Mouse (Mus musculus) G1E (cell line): ENCODE data around the gene Ube2v1. TPM values are rescaled to one million over a fixed set of nuclear protein-coding genes. Genes with fewer than 3 reads are reported as not detected.
A peak's percentile ranks its signal among the peaks of the same experiment; 100 is the strongest.

ENCODE experiments used
- ATAC-seq: 2 replicates; pipeline ENCODE4 v1.8.0; 2016; ENCODE audit warnings: mild to moderate bottlenecking; ENCODE audit not compliant: insufficient number of reproducible peaks, poor library complexity, low FRiP score, severe bottlenecking; ENCODE audit errors: extremely low read depth
- DNase-seq: peaks from one replicate; pipeline ENCODE4 v3.0.0; 2012; ENCODE audit warnings: low spot score
- H3K27me3 ChIP-seq: 2 replicates; pipeline ENCODE4 v1.6.1; 2012; ENCODE audit warnings: mild to moderate bottlenecking, low read length, inconsistent platforms; ENCODE audit not compliant: insufficient read depth
- H3K36me3 ChIP-seq: replicated peaks from 2 replicates; pipeline ENCODE3; 2012; ENCODE audit warnings: mild to moderate bottlenecking, inconsistent platforms
- H3K4me1 ChIP-seq: 2 replicates; pipeline ENCODE4 v1.6.1; 2012; ENCODE audit warnings: low read depth, low read length, inconsistent platforms, mixed read lengths; ENCODE audit not compliant: insufficient read depth
- H3K4me3 ChIP-seq: 2 replicates; pipeline ENCODE4 v1.5.1; 2012; ENCODE audit warnings: low read depth, mild to moderate bottlenecking, inconsistent platforms, low read length, moderate library complexity, mixed read lengths
- H3K9me3 ChIP-seq: replicated peaks from 2 replicates; pipeline ENCODE4 v1.6.1; 2012; ENCODE audit warnings: inconsistent platforms
- CTCF ChIP-seq: IDR thresholded peaks from 2 replicates; pipeline ENCODE4 v1.5.1; 2012; ENCODE audit warnings: low read depth, low read length, inconsistent platforms, mixed read lengths
- GATA1 ChIP-seq: IDR thresholded peaks from 2 replicates; pipeline ENCODE4 v1.6.1; 2012; ENCODE audit warnings: borderline replicate concordance, low read length, inconsistent platforms, mixed read lengths
- GATA2 ChIP-seq: IDR thresholded peaks from 2 replicates; pipeline ENCODE4 v1.6.1; 2012; ENCODE audit warnings: low read depth, low read length, inconsistent platforms, borderline replicate concordance
- POLR2AphosphoS5 ChIP-seq: IDR thresholded peaks from 2 replicates; pipeline ENCODE4 v1.6.1; 2012; ENCODE audit warnings: low read depth, low read length, inconsistent platforms; ENCODE audit not compliant: insufficient replicate concordance
- TAL1 ChIP-seq: conservative IDR thresholded peaks from 2 replicates; pipeline ENCODE4 v1.6.1; 2012; ENCODE audit warnings: low read depth, low read length, inconsistent platforms, mixed read lengths
- polyA plus RNA-seq: library from polyadenylated mRNA; stranded (reverse); fragments of >175 nt; gene quantifications from 2 replicates; pipeline ENCODE4 v1.2.3, GENCODE M21; 2012
- total RNA-seq, 2 experiments: library from RNA; stranded (forward) in 1 of 2; stranded (reverse) in 1 of 2; fragments of 200-1000 nt in 1 of 2; fragments of >200 nt in 1 of 2; fragmentation: Nextera tagmentation in 1 of 2; gene quantifications; 2 replicates each; pipeline ENCODE4 v1.2.3; 2014 to 2017

Gene Ube2v1
- total and polyA plus RNA-seq, 3 experiments: 83.9 to 203 (median 149) TPM

- no peak for DNase-seq
- Histone ChIP-seq H3K27me3 (no peaks in the 10 kb centered on the region), H3K9me3 (no peaks in the 10 kb centered on the region), H3K4me1 (peaks cover 65% of the 10 kb centered on the region), H3K4me3 (peak overlapping the region; percentile 88), H3K36me3 (peaks cover 30% of the 10 kb centered on the region)
- no peak for ATAC-seq
- no peak for TF ChIP-seq CTCF
Observed at GRCm38 (mm10) chr2:167632731-167633536, 1.0 kb upstream of the Ube2v1 start.

GRCm38 (mm10) chr2:167631181-167631590 lies 709 bp downstream of the Ube2v1 start:
- Histone ChIP-seq H3K36me3 (peaks cover 43% of the 10 kb centered on the region), H3K4me1 (peaks cover 78% of the 10 kb centered on the region), H3K4me3 (peak overlapping the region; percentile 88), H3K27me3 (no peaks in the 10 kb centered on the region), H3K9me3 (no peaks in the 10 kb centered on the region)
- TF ChIP-seq TAL1: no peak
- ATAC-seq (no peak), DNase-seq (no peak)

DNA sequence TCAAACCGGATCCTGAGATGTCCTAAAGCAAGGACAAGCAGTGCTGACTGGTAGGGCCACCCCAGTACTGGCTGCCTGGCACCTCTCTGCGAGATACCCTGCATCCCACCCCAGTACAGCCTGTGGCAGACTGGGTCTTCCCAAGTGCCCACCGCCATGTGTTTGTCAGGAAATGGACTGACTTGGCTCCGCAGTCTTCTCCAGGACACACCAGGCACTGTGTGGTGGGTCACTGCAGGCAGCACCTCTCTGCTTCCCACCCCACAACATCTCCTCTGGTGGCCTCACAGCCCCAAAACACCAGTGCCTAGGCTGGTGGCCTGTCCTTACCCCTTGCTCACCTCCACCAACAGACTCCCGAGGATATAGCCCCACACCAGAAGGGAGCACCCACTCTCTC lies 1.5 kb downstream of the Ube2v1 start:
- DNase-seq (no peak), ATAC-seq (no peak)
- H3K36me3 ChIP-seq: peaks cover 50% of the 10 kb centered on the region
- TF ChIP-seq GATA1: no peak
- no peak for TF ChIP-seq GATA2
- TF ChIP-seq CTCF: no peak
- no peak for TF ChIP-seq TAL1
- TF ChIP-seq POLR2AphosphoS5: no peak
- peak overlapping the region; percentile 88 for H3K4me3 ChIP-seq
- H3K9me3 ChIP-seq: no peaks in the 10 kb centered on the region
- H3K27me3 ChIP-seq: no peaks in the 10 kb centered on the region
- H3K4me1 ChIP-seq: peaks cover 81% of the 10 kb centered on the region

- H3K4me3 ChIP-seq: peak overlapping the region; percentile 88; the same call in 1 of the 2 replicates
- H3K27me3 ChIP-seq: no peaks in the 10 kb centered on the region
- no peaks in the 10 kb centered on the region for H3K9me3 ChIP-seq
- ATAC-seq (no peak), DNase-seq (no peak)
- TF ChIP-seq GATA1 (no peak), CTCF (no peak), TAL1 (no peak), GATA2 (no peak), POLR2AphosphoS5 (no peak)
- H3K36me3 ChIP-seq: peaks cover 57% of the 10 kb centered on the region
- peaks cover 76% of the 10 kb centered on the region for H3K4me1 ChIP-seq
Observed at GRCm38 (mm10) chr2:167629665-167630209, 2.2 kb downstream of the Ube2v1 start.

DNA sequence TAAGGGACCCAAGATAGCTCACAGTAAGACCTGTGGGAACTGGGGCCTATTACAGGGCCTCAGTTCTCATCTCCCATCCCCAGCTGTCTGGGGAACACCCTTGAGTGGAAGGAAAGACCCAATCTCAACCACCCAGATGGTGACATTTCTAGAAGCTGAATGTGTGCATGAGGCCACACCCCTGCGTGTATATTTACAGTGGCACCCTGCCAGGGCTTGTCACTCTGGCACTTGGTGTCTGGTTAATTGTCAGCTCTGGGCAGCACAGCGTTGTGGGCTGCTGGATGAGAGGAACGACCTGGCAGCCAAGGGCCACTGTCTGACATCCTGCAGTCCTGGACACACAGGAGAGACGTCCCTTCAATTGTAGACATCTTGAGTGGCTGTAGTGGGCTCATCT lies 3.0 kb downstream of the Ube2v1 start:
- H3K4me3 ChIP-seq: peak overlapping the region; percentile 88; the same call in 1 of the 2 replicates
- peaks cover 69% of the 10 kb centered on the region for H3K4me1 ChIP-seq
- ATAC-seq (peak; percentile 61), DNase-seq (peak; percentile 67)
- TF ChIP-seq GATA1: no peak
- no peak for TF ChIP-seq GATA2
- TF ChIP-seq TAL1: peak; percentile 84
- no peak for TF ChIP-seq CTCF
- no peak for TF ChIP-seq POLR2AphosphoS5
- no peaks in the 10 kb centered on the region for H3K9me3 ChIP-seq
- peaks cover 61% of the 10 kb centered on the region for H3K36me3 ChIP-seq
- H3K27me3 ChIP-seq: no peaks in the 10 kb centered on the region

- H3K36me3 ChIP-seq: peaks cover 76% of the 10 kb centered on the region
- TF ChIP-seq POLR2AphosphoS5 (no peak), TAL1 (no peak; the same call in 1 of the 2 replicates), GATA1 (no peak), GATA2 (no peak), CTCF (no peak)
- no peaks in the 10 kb centered on the region for H3K27me3 ChIP-seq
- DNase-seq (no peak), ATAC-seq (peak; percentile 9; the same call in 1 of the 2 replicates)
- H3K4me1 ChIP-seq: peaks cover 65% of the 10 kb centered on the region
- peak overlapping the region; percentile 49; the same call in 1 of the 2 replicates for H3K4me3 ChIP-seq
- no peaks in the 10 kb centered on the region for H3K9me3 ChIP-seq
Observed at GRCm38 (mm10) chr2:167627019-167627418, 4.9 kb downstream of the Ube2v1 start.
